Comparison of ENCODE assay signal across 8 mouse cellular contexts in genomic region chr8:128359521-128360318, GRCm38 (mm10). TPM values are rescaled to one million over a fixed set of nuclear protein-coding genes. Genes with fewer than 3 reads are reported as not detected.
A peak's percentile ranks its signal among the peaks of the same experiment; 100 is the strongest.
DNase-seq lines count a peak whose midpoint lies in the region; ATAC-seq and TF ChIP-seq lines count a peak whose summit lies in the region.

No protein-coding gene starts in this region.

- H3K4me3 ChIP-seq in ES-E14 (ENCODE audit: insufficient read depth in 1 of 2, low read depth in 1 of 2, low read length in 2 of 2, poor library complexity in 1 of 2, severe bottlenecking in 1 of 2): peak overlapping the region; percentile 56 to 64
- H3K4me3 ChIP-seq in embryonic facial prominence, embryonic 13.5 days: peak overlapping the region; percentile 76
- peak overlapping the region; percentile 72 for H3K4me3 ChIP-seq in midbrain, embryonic 12.5 days

- in situ Hi-C loops in ES-E14 (cut with MboI; ENCODE audit: low sequenced_read_pairs in 2 of 2, unreplicated experiment in 2 of 2): loop anchor here in 1 of 2 experiments (25.0 kb wide), 1 partner anchor 1022 kb away; no protein-coding TSS in a partner anchor

- peak; percentile 40 for DNase-seq in kidney, adult 18-20 months
- no peak for DNase-seq in kidney, adult 8-10 months
- peak; percentile 17 for DNase-seq in ES-E14 (ENCODE audit: low read depth, low spot score)
- peak; percentile 61 to 68 for DNase-seq in heart, postnatal 10 days
- DNase-seq in left cerebral cortex, postnatal 4 days: peak; percentile 50
- peak; percentile 31 to 51 for DNase-seq in thymus, postnatal 10 days (ENCODE audit: low spot score in 2 of 2)

- intact Hi-C loops in heart, postnatal 10 days (cut with DNase I): loop anchor here (2.0 to 5.0 kb wide), 7 partner anchors 78 to 1027 kb away; no protein-coding TSS in a partner anchor
- intact Hi-C loops in left cerebral cortex, postnatal 4 days (cut with DNase I): loop anchor here (2.0 to 10.0 kb wide), 3 partner anchors 445 to 1167 kb away; no protein-coding TSS in a partner anchor

- peaks cover 0 to 5% of the 10 kb centered on the region in 2 experiments; a peak in 2 of 4 replicates for H3K4me1 ChIP-seq in ES-E14 (ENCODE audit: control insufficient read depth in 2 of 2, insufficient read depth in 2 of 2, low read length in 2 of 2, poor library complexity in 1 of 2)
- peaks cover 26% of the 10 kb centered on the region for H3K4me1 ChIP-seq in embryonic facial prominence, embryonic 13.5 days
- H3K4me1 ChIP-seq in midbrain, embryonic 12.5 days: peaks cover 40% of the 10 kb centered on the region

- ATAC-seq in embryonic facial prominence, embryonic 13.5 days (ENCODE audit: insufficient number of reproducible peaks, insufficient read depth, low FRiP score, low TSS enrichment, low read depth): no peak
- peak; percentile 42 for ATAC-seq in midbrain, embryonic 12.5 days (ENCODE audit: low FRiP score, low read depth)

- H3K4me2 ChIP-seq in embryonic facial prominence, embryonic 13.5 days: peak overlapping the region; percentile 98
- H3K4me2 ChIP-seq in midbrain, embryonic 12.5 days (replicated peaks): peak overlapping the region; percentile 100

- H3K9ac ChIP-seq in ES-E14 (ENCODE audit: insufficient read depth, low read depth, low read length, poor library complexity, severe bottlenecking): peak overlapping the region; percentile 33
- peak overlapping the region; percentile 87 for H3K9ac ChIP-seq in embryonic facial prominence, embryonic 13.5 days
- H3K9ac ChIP-seq in midbrain, embryonic 12.5 days (replicated peaks): peak overlapping the region; percentile 80

- WGBS in embryonic facial prominence, embryonic 13.5 days: under 1% methylated on average over 40 of the region's 40 CpGs
- under 1% methylated on average over 40 of the region's 40 CpGs for WGBS in midbrain, embryonic 12.5 days

- H3K9me3 ChIP-seq in ES-E14 (ENCODE audit: control insufficient read depth, insufficient read depth, low read depth, low read length): no peaks in the 10 kb centered on the region
- no peaks in the 10 kb centered on the region for H3K9me3 ChIP-seq in embryonic facial prominence, embryonic 13.5 days
- no peaks in the 10 kb centered on the region for H3K9me3 ChIP-seq in midbrain, embryonic 12.5 days

- H3K27me3 ChIP-seq in embryonic facial prominence, embryonic 13.5 days: peaks cover 22% of the 10 kb centered on the region
- peaks cover 31% of the 10 kb centered on the region for H3K27me3 ChIP-seq in midbrain, embryonic 12.5 days

- H3K36me3 ChIP-seq in ES-E14 (ENCODE audit: control insufficient read depth, insufficient read depth, low read length, poor library complexity, severe bottlenecking): no peaks in the 10 kb centered on the region
- no peaks in the 10 kb centered on the region for H3K36me3 ChIP-seq in embryonic facial prominence, embryonic 13.5 days
- no peaks in the 10 kb centered on the region for H3K36me3 ChIP-seq in midbrain, embryonic 12.5 days

- H3K27ac ChIP-seq in ES-E14 (ENCODE audit: insufficient read depth, low read depth, low read length, poor library complexity, severe bottlenecking): no peak overlapping the region
- H3K27ac ChIP-seq in embryonic facial prominence, embryonic 13.5 days: peak overlapping the region; percentile 93
- peak overlapping the region; percentile 80 for H3K27ac ChIP-seq in midbrain, embryonic 12.5 days (replicated peaks)

TF ChIP-seq in ES-E14, 5 proteins besides CTCF, POLR2A, EP300 and RAD21:
- no peak for TF ChIP-seq MAFK (IDR thresholded peaks at IDR 0.05; ENCODE audit: insufficient read depth, low read depth, low read length)
- TF ChIP-seq ZC3H11A (IDR thresholded peaks at IDR 0.05; ENCODE audit: borderline replicate concordance, low read depth, low read length): no peak
- TF ChIP-seq CHD2 (IDR thresholded peaks at IDR 0.05; ENCODE audit: low read depth, low read length): no peak
- TF ChIP-seq ZNF384 (IDR thresholded peaks at IDR 0.05; ENCODE audit: low read depth, low read length): no peak
- no peak for TF ChIP-seq HCFC1 (IDR thresholded peaks at IDR 0.05; ENCODE audit: borderline replicate concordance, insufficient read depth, low read length)

RNA-seq across cellular contexts. Expression of gene Nrp1, which starts 1.3 kb away (rescaled TPM):
- 4.0 and 21.3 TPM in 2 replicates for total RNA-seq in ES-E14 (2012; rRNA removed)
- polyA plus RNA-seq in embryonic facial prominence, embryonic 13.5 days (2015; fragmentation: Nextera tagmentation; extraction: Ambion mirVana): 85.6 and 86.3 TPM in 2 replicates
- total RNA-seq in heart, postnatal 10 days (2021): 100 to 1,000 TPM; 137 to 189 TPM
- 10 to 100 TPM; 53.6 to 63.6 TPM for total RNA-seq in left cerebral cortex, postnatal 4 days (2021)
- 34.8 and 35.3 TPM in 2 replicates for polyA plus RNA-seq in midbrain, embryonic 12.5 days (2016; fragmentation: Nextera tagmentation; extraction: Ambion mirVana)

Comparison
In these comparisons a context has a peak if more than half of its experiments do, and no peak if none do; other contexts are left out.
1. DNase-seq: peak in kidney, adult 18-20 months (single experiment), ES-E14 (single experiment), heart, postnatal 10 days (2 of 2), left cerebral cortex, postnatal 4 days (single experiment) and thymus, postnatal 10 days (2 of 2); none in kidney, adult 8-10 months (0 of 2).
2. H3K9ac ChIP-seq: peak in every context shown above with its lines; median percentile 87 in embryonic facial prominence, embryonic 13.5 days; 80 in midbrain, embryonic 12.5 days; 33 in ES-E14.
3. Peak in every context shown above with its lines, with median percentiles within 50 percentile points of each other: H3K4me3 ChIP-seq.